Mouse (Mus musculus): ENCODE measurements around the gene Glra1. TPM values are rescaled to one million over a fixed set of nuclear protein-coding genes. Genes with fewer than 3 reads are reported as not detected.

Glra1 gene
- polyA plus RNA-seq, 1 experiment from 2014 or later = not detected

DNA sequence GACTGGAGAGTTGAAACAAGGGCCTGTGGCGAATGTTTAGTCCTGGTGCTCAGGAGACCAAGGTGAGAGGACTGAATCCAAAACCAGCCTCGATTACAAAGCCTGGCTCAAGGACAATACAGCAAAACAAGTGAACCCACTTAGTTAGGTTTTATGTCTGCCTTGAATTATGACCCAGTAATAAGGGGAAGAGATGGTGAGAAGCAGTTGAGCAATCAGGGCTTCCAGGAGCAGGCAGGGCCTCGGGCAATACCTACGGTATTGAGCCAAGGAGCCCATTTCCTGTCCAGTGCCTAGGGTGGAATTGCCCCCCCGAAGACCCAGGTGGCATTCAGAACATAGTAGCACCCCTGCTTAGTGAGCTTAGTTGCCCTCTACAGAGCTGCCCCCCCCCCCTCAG, 105.1 kb downstream of the Glra1 start:
- no peak for ATAC-seq
- H3K27ac ChIP-seq = no peak overlapping the region
- no peaks in the 10 kb centered on the region for H3K4me1 ChIP-seq (replicated peaks)
- H3K27me3 ChIP-seq (replicated peaks) = no peaks in the 10 kb centered on the region
- no peak overlapping the region for H3K4me2 ChIP-seq (replicated peaks)
- H3K36me3 ChIP-seq = peaks cover 20% of the 10 kb centered on the region
- H3K4me3 ChIP-seq (replicated peaks) = no peak overlapping the region
- H3K9ac ChIP-seq = no peak overlapping the region
- H3K9me3 ChIP-seq = no peaks in the 10 kb centered on the region
- WGBS = 74% methylated on average over 5 of the region's 5 CpGs

DNA sequence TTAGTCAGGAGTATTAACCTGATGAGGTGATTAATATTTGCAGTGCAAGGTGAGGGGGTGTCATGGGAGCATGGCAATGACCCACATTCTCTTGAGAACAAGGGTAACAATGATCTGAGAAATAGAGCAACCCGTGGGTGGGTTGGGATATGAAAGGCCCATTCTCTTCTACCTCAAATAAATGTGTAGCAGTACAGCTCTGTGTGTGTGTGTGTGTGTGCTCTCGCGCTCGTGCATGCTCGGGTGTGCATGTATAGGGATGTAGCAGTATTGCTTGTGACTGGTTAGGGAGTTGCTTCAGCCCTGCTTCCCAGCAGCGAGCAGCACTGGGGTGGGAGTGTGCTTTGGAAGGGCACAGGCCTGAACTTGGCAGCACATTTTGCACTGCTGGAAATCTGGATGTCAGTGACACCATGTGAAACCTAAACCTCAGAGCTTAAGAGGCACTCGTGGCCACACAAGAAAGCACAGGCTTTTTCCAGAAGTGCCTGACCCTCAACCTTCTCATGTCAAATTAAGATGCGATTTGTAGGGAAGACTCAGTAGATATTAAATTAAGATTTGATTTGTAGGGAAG, 106.0 kb downstream of the Glra1 start:
- Histone ChIP-seq H3K9me3 (no peaks in the 10 kb centered on the region), H3K36me3 (peaks cover 20% of the 10 kb centered on the region), H3K4me1 (replicated peaks) (no peaks in the 10 kb centered on the region), H3K27me3 (replicated peaks) (no peaks in the 10 kb centered on the region), H3K27ac (no peak overlapping the region), H3K9ac (no peak overlapping the region), H3K4me3 (replicated peaks) (no peak overlapping the region), H3K4me2 (replicated peaks) (no peak overlapping the region)
- no peak for ATAC-seq
- WGBS = 85% methylated on average over 8 of the region's 8 CpGs

- Histone ChIP-seq H3K4me3 (replicated peaks) (no peak overlapping the region), H3K27ac (no peak overlapping the region), H3K4me2 (replicated peaks) (no peak overlapping the region), H3K9ac (no peak overlapping the region), H3K27me3 (replicated peaks) (no peaks in the 10 kb centered on the region), H3K36me3 (peaks cover 43% of the 10 kb centered on the region), H3K4me1 (replicated peaks) (no peaks in the 10 kb centered on the region), H3K9me3 (no peaks in the 10 kb centered on the region)
- ATAC-seq = peak; percentile 47; the same call in 1 of the 2 replicates
- 54% methylated on average over 5 of the region's 5 CpGs for WGBS
Observed at GRCm38 (mm10) chr11:55497885-55498284, 110.1 kb downstream of the Glra1 start.

DNA sequence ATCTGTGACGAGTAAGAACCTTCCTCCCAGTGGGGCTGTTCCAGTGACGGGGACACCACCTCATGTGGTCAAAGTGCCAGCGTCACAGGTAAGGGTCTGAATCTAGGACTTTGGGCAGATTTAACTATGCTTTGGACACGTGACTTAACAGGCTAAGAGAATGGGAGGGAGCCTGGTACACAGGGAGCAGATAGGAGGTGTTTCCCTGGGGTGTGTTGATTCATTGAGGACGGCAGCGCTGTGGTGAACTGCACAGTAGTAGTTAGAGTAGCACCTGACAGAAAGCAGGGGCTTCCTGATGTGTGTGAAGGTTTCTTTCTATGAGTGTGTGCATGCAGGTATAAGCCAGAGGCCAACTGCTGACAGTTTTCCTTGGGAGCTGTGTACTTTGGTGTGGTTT, 111.8 kb downstream of the Glra1 start:
- 72% methylated on average over 6 of the region's 6 CpGs for WGBS
- ATAC-seq = peak; percentile 29; the same call in 1 of the 2 replicates
- H3K27me3 ChIP-seq (replicated peaks) = no peaks in the 10 kb centered on the region
- no peak overlapping the region for H3K4me2 ChIP-seq (replicated peaks)
- H3K4me1 ChIP-seq (replicated peaks) = no peaks in the 10 kb centered on the region
- no peaks in the 10 kb centered on the region for H3K9me3 ChIP-seq
- no peak overlapping the region for H3K27ac ChIP-seq
- no peak overlapping the region for H3K9ac ChIP-seq
- peaks cover 48% of the 10 kb centered on the region for H3K36me3 ChIP-seq
- no peak overlapping the region for H3K4me3 ChIP-seq (replicated peaks)

DNA sequence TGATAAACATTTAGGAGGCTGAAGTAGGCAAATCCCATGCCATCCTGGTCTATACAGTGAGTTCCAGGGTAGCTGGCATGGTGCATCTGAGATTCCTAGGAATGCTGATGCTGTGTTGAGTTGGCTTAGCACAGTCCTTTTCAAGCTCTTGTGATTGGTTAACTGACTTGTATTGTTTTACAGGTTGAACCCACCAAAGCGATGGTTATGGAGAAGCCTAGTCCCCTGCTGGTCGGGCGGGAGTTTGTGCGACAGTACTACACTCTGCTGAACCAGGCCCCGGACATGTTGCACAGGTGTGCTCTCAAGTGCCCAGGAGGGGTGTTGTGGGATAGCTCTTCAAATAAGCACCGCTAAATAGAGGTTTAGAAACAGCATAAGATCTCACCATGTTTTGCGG, 122.6 kb downstream of the Glra1 start:
- ATAC-seq = no peak
- no peaks in the 10 kb centered on the region for H3K4me1 ChIP-seq (replicated peaks)
- 97% methylated on average over 7 of the region's 7 CpGs for WGBS
- H3K27ac ChIP-seq = no peak overlapping the region
- H3K27me3 ChIP-seq (replicated peaks) = no peaks in the 10 kb centered on the region
- H3K4me3 ChIP-seq (replicated peaks) = no peak overlapping the region
- H3K9ac ChIP-seq = no peak overlapping the region
- no peaks in the 10 kb centered on the region for H3K9me3 ChIP-seq
- no peak overlapping the region for H3K4me2 ChIP-seq (replicated peaks)
- peaks cover 46% of the 10 kb centered on the region for H3K36me3 ChIP-seq

- H3K36me3 ChIP-seq = 0 out of 2 replicates have a peak, but pooled peaks cover 3% of the 10 kb centered on the region
- no peaks in the 10 kb centered on the region for H3K27me3 ChIP-seq (replicated peaks)
- no peak overlapping the region for H3K27ac ChIP-seq
- H3K4me2 ChIP-seq (replicated peaks) = 0 out of 2 replicates have a peak overlapping the region, but pooled peaks have one; percentile 0
- peaks cover 8% of the 10 kb centered on the region for H3K4me1 ChIP-seq (replicated peaks)
- H3K9me3 ChIP-seq = no peaks in the 10 kb centered on the region
- ATAC-seq = no peak
- H3K9ac ChIP-seq = no peak overlapping the region
- no peak overlapping the region for H3K4me3 ChIP-seq (replicated peaks)
- WGBS = 75% methylated on average over 3 of the region's 3 CpGs
Observed at GRCm38 (mm10) chr11:55473219-55473618, 134.8 kb downstream of the Glra1 start.

DNA sequence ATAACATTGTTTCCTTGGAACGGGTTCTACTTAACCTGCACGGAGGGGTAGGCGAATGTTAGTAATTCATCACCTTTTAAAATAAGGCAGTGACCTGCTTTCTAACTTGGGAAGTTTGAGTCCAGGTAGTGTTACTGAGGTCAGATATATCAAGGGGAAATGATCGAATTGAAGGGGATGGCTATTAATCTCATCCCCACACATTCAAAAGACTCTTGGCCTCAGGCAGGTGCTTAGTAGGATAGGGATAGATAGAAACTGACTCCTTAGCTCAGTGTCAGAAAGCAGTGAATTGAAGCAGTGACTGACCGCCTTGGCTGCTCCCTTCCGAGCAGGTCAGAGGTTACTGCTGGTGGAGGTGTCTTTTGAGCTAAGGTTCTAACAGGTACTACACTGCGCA, 136.5 kb downstream of the Glra1 start:
- no peak overlapping the region for H3K9ac ChIP-seq
- H3K27ac ChIP-seq = no peak overlapping the region
- peaks cover 3% of the 10 kb centered on the region; the same call in 1 of the 2 replicates for H3K4me1 ChIP-seq (replicated peaks)
- peak overlapping the region; percentile 95 for H3K4me3 ChIP-seq (replicated peaks)
- H3K9me3 ChIP-seq = no peaks in the 10 kb centered on the region
- 82% methylated on average over 7 of the region's 7 CpGs for WGBS
- H3K36me3 ChIP-seq = 0 out of 2 replicates have a peak, but pooled peaks cover 3% of the 10 kb centered on the region
- peak overlapping the region; percentile 73 for H3K4me2 ChIP-seq (replicated peaks)
- ATAC-seq = no peak
- H3K27me3 ChIP-seq (replicated peaks) = no peaks in the 10 kb centered on the region

DNA sequence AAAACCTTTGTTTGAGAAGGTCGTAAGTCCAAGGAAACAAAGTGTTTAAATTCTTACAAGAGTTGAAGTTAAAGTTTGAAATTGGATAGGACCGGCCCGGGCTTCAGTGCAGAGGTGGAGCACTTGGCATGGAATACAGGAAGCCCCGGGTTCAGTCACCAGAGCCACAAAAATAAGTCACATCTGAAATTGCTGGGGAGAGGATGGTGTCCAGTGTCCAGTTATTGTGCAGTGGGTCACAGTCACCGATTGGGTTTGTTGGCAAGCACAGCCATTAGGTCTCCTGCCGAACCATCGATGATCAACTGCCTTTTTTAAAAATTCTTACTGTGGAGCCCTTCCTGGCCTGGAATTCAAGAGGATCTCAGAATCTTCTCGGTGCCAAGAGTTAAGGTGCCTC, 137.2 kb downstream of the Glra1 start:
- Histone ChIP-seq H3K36me3 (0 out of 2 replicates have a peak, but pooled peaks cover 3% of the 10 kb centered on the region), H3K9me3 (no peaks in the 10 kb centered on the region), H3K4me2 (replicated peaks) (peak overlapping the region; percentile 73), H3K4me1 (replicated peaks) (peaks cover 3% of the 10 kb centered on the region; the same call in 1 of the 2 replicates), H3K9ac (peak overlapping the region; percentile 94), H3K27ac (no peak overlapping the region), H3K4me3 (replicated peaks) (peak overlapping the region; percentile 95), H3K27me3 (replicated peaks) (no peaks in the 10 kb centered on the region)
- WGBS = 35% methylated on average over 8 of the region's 8 CpGs
- no peak for ATAC-seq

- H3K4me3 ChIP-seq (replicated peaks) = peak overlapping the region; percentile 95
- ATAC-seq = no peak
Observed at GRCm38 (mm10) chr11:55469923-55470691, 137.9 kb downstream of the Glra1 start.

GRCm38 (mm10) chr11:55469048-55469843, 138.8 kb downstream of the Glra1 start, which contains the start of gene G3bp1:
TSS of gene G3bp1 (plus strand) at chr11:55469685.
- under 1% methylated on average over 57 of the region's 57 CpGs for WGBS
- H3K9me3 ChIP-seq = no peaks in the 10 kb centered on the region
- H3K27ac ChIP-seq = peak within 1 kb of the TSS; percentile 90
- peak within 1 kb of the TSS; percentile 94 for H3K9ac ChIP-seq
- peak; percentile 96 for ATAC-seq
- H3K27me3 ChIP-seq (replicated peaks) = no peaks in the 10 kb centered on the region
- no peaks in the 10 kb centered on the region for H3K36me3 ChIP-seq
- peaks cover 3% of the 10 kb centered on the region; the same call in 1 of the 2 replicates for H3K4me1 ChIP-seq (replicated peaks)
- peak within 1 kb of the TSS; percentile 95 for H3K4me3 ChIP-seq (replicated peaks)
- peak within 1 kb of the TSS; percentile 73 for H3K4me2 ChIP-seq (replicated peaks)

More at GRCm38 (mm10) chr11:55469923-55470691, 137.9 kb downstream of the Glra1 start:
- H3K4me2 ChIP-seq (replicated peaks) = peak overlapping the region; percentile 73
- H3K9ac ChIP-seq = peak overlapping the region; percentile 94
- 0 out of 2 replicates have a peak, but pooled peaks cover 3% of the 10 kb centered on the region for H3K36me3 ChIP-seq
- H3K4me1 ChIP-seq (replicated peaks) = peaks cover 3% of the 10 kb centered on the region; the same call in 1 of the 2 replicates
- no peaks in the 10 kb centered on the region for H3K9me3 ChIP-seq
- H3K27ac ChIP-seq = peak overlapping the region; percentile 89
- WGBS = under 1% methylated on average over 46 of the region's 46 CpGs
- H3K27me3 ChIP-seq (replicated peaks) = no peaks in the 10 kb centered on the region

- peak; percentile 24 for ATAC-seq
- H3K9ac ChIP-seq = peak overlapping the region; percentile 56
- WGBS = 1% methylated on average over 17 of the region's 17 CpGs
Observed at GRCm38 (mm10) chr11:55468611-55469047, 139.4 kb downstream of the Glra1 start.

GRCm38 (mm10) chr11:55468012-55468411, 140.0 kb downstream of the Glra1 start:
- Histone ChIP-seq H3K9ac (no peak overlapping the region), H3K4me2 (replicated peaks) (peak overlapping the region; percentile 73), H3K27ac (peak overlapping the region; percentile 90), H3K4me3 (replicated peaks) (no peak overlapping the region), H3K27me3 (replicated peaks) (no peaks in the 10 kb centered on the region), H3K9me3 (no peaks in the 10 kb centered on the region), H3K36me3 (no peaks in the 10 kb centered on the region), H3K4me1 (replicated peaks) (peaks cover 3% of the 10 kb centered on the region; the same call in 1 of the 2 replicates)
- no peak for ATAC-seq
- 63% methylated on average over 10 of the region's 10 CpGs for WGBS

More at GRCm38 (mm10) chr11:55468611-55469047, 139.4 kb downstream of the Glra1 start:
- Histone ChIP-seq H3K36me3 (no peaks in the 10 kb centered on the region), H3K27me3 (replicated peaks) (no peaks in the 10 kb centered on the region), H3K4me2 (replicated peaks) (peak overlapping the region; percentile 73), H3K27ac (peak overlapping the region; percentile 90), H3K4me3 (replicated peaks) (peak overlapping the region; percentile 95), H3K4me1 (replicated peaks) (peaks cover 3% of the 10 kb centered on the region; the same call in 1 of the 2 replicates), H3K9me3 (no peaks in the 10 kb centered on the region)

Measured in intestine, embryonic 15.5 days (tissue).